Mouse (Mus musculus) limb, embryonic 14.5 days (tissue): ENCODE measurements at regions not wholly inside any gene's neighbourhood (a gene's known extent, or its start where the extent isn't known, plus 50 kb on each side); places are given as distances from the start of the nearest gene placed in this dataset.

ENCODE experiments used
- ATAC-seq: fragments of 200-750 bp; cut with Nextera tagmentation; 2 replicates; pipeline ENCODE4 v1.8.0; 2017; ENCODE audit warnings: low read depth, moderate number of reproducible peaks, moderate TSS enrichment; ENCODE audit not compliant: low FRiP score
- DNase-seq: peaks from one replicate; pipeline ENCODE4 v3.0.0-alpha.2; 2015; ENCODE audit warnings: low spot score
- H3K27ac ChIP-seq: fragments of 300-500 bp; sonication (generic); replicated peaks from 2 replicates; pipeline ENCODE4 v1.5.1; 2014; ENCODE audit warnings: low read depth, mild to moderate bottlenecking, low read length, moderate library complexity, mixed read lengths
- H3K27me3 ChIP-seq: fragments of 300-500 bp; sonication (generic); 2 replicates; pipeline ENCODE4 v1.6.1; 2014; ENCODE audit warnings: low read length, mixed read lengths; ENCODE audit not compliant: control insufficient read depth, insufficient read depth
- H3K36me3 ChIP-seq: fragments of 300-500 bp; sonication (generic); 2 replicates; pipeline ENCODE4 v1.6.1; 2014; ENCODE audit warnings: mild to moderate bottlenecking, low read length, moderate library complexity, mixed read lengths; ENCODE audit not compliant: control insufficient read depth, insufficient read depth
- H3K4me1 ChIP-seq: fragments of 300-500 bp; sonication (generic); 2 replicates; pipeline ENCODE4 v1.6.1; 2014; ENCODE audit warnings: antibody characterized with exemption, low read length, mixed read lengths; ENCODE audit not compliant: control insufficient read depth, insufficient read depth
- H3K4me2 ChIP-seq: fragments of 300-500 bp; sonication (generic); replicated peaks from 2 replicates; pipeline ENCODE4 v1.6.1; 2014; ENCODE audit warnings: low read depth, mild to moderate bottlenecking, low read length, moderate library complexity; ENCODE audit not compliant: severe bottlenecking
- H3K4me3 ChIP-seq: fragments of 300-500 bp; sonication (generic); replicated peaks from 2 replicates; pipeline ENCODE4 v1.5.1; 2014; ENCODE audit warnings: low read length
- H3K9ac ChIP-seq: fragments of 300-500 bp; sonication (generic); 2 replicates; pipeline ENCODE4 v1.6.1; 2014; ENCODE audit warnings: mild to moderate bottlenecking, low read depth, low read length, moderate library complexity; ENCODE audit not compliant: severe bottlenecking
- H3K9me3 ChIP-seq: fragments of 300-500 bp; sonication (generic); 2 replicates; pipeline ENCODE4 v1.6.1; 2016; ENCODE audit warnings: low read length; ENCODE audit not compliant: control insufficient read depth
- POLR2A ChIP-seq: fragments of 200-500 bp; IDR thresholded peaks from 2 replicates; pipeline ENCODE4 v1.8.0; 2012; ENCODE audit warnings: inconsistent platforms, mild to moderate bottlenecking, moderate library complexity, borderline replicate concordance; ENCODE audit not compliant: insufficient read depth, insufficient read length; ENCODE audit errors: extremely low read depth
- WGBS: fragments of 180-500 bp; shearing (Covaris S2); extraction: QIAGEN DNeasy Blood & Tissue Kit; methylation state at CpG from one replicate; pipeline ENCODE4 v1.1.7; 2014; 5-methylcytosine and 5-hydroxymethylcytosine counted together

DNA sequence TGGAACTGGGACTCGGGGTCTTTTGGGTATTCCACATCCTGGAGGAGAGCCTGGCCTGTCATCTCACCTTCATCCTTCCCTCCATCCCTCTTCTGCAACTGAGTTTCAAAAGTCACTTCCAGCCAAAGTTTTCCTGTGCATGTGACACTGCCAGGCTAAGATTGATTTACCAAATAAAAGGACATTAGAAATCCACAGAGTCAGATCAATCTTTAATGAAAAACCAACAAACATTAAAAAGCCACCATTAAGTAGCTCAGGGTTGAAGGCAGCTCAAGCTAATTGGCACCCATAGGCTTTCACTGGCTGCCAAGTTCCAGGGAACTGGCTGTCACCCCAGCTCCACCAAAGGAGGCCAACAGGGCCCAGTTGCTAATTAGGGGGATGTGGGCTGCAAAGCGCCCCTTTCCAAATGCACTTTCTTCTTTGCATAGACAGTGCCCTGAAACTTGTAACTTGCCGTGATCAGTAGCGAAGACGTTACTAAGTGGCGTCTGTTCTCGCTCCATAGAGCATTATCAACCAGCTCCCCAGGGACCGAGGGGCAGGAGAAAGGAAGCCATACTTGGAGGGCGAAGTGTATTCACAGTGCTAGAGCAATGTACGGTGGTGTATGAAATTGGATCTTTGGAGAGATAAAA, 464.6 kb upstream of the Gm19410 start:
- Histone ChIP-seq H3K27ac (no peak overlapping the region), H3K9me3 (0 out of 2 replicates have a peak, but pooled peaks cover 7% of the 10 kb centered on the region), H3K9ac (no peak overlapping the region), H3K4me3 (no peak overlapping the region), H3K36me3 (no peaks in the 10 kb centered on the region), H3K4me2 (no peak overlapping the region), H3K27me3 (no peaks in the 10 kb centered on the region), H3K4me1 (peaks cover 5% of the 10 kb centered on the region; the same call in 1 of the 2 replicates)
- TF ChIP-seq POLR2A: no peak
- ATAC-seq (no peak), DNase-seq (no peak)
- 68% methylated on average over 10 of the region's 10 CpGs for WGBS

DNA sequence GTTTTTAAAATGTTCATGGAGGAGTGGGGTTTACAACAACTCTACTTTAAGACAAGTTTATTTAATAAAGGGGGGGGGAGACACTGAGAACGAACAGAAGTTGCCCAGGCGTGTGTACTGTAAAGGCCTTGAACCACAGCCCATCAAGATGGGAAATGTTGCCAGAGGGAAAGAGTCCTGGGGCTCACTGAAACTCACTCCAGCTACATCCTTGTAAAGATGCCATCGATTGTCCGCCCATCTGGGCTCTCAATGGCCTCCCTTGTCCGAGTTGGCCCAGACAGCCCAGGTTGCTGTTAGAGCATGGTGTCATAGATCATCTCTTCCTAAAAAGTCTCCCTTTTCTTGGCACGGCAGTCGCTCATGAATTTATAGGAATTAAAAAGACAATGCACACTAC, 462.7 kb upstream of the Gm19410 start:
- WGBS: 92% methylated on average over 7 of the region's 7 CpGs
- H3K9ac ChIP-seq: no peak overlapping the region
- TF ChIP-seq POLR2A: no peak

DNA sequence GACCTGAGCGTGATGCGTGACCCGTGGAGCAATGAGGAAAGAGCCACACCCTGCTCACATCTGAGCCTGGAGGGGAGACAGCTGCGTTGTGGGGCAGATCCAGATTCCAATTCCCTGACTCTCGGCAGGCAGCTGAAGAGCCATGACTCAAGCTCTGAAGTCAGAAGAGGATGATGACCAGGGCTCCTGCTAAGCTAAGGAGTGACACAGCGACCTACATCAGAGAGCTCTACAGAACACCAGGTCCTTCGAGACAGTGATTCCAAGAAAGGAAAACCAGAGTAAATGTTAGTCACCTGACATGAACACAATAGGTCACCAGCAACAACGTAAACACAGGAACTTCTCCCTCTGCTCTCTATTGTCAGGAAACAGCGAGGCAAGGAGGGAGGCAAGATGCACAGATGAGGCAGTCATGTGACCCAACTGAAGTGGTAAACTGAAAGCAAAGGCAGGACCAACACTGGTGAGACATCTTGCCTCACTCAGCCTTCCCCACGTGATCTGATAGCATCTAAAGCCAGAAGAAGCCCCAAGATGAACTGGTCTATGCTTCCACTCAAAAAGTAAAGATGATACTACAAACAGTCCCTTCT, 444.2 kb upstream of the Gm19410 start:
- Histone ChIP-seq H3K9ac (no peak overlapping the region), H3K27me3 (no peaks in the 10 kb centered on the region), H3K36me3 (no peaks in the 10 kb centered on the region), H3K4me3 (no peak overlapping the region), H3K27ac (no peak overlapping the region), H3K4me1 (no peaks in the 10 kb centered on the region), H3K4me2 (no peak overlapping the region), H3K9me3 (no peaks in the 10 kb centered on the region)
- WGBS: 83% methylated on average over 10 of the region's 10 CpGs
- TF ChIP-seq POLR2A: no peak
- DNase-seq: no peak
- ATAC-seq: no peak

More for the DNA sequence above, 462.7 kb upstream of the Gm19410 start:
- Histone ChIP-seq H3K4me3 (no peak overlapping the region), H3K27ac (no peak overlapping the region), H3K4me1 (peaks cover 5% of the 10 kb centered on the region; the same call in 1 of the 2 replicates), H3K36me3 (no peaks in the 10 kb centered on the region), H3K27me3 (no peaks in the 10 kb centered on the region), H3K4me2 (no peak overlapping the region), H3K9me3 (0 out of 2 replicates have a peak, but pooled peaks cover 7% of the 10 kb centered on the region)
- DNase-seq: no peak
- no peak for ATAC-seq

GRCm38 (mm10) chr8:35323180-35323975, 442.2 kb upstream of the Gm19410 start:
- Histone ChIP-seq H3K9ac (no peak overlapping the region), H3K4me3 (no peak overlapping the region), H3K36me3 (no peaks in the 10 kb centered on the region), H3K9me3 (no peaks in the 10 kb centered on the region), H3K27ac (no peak overlapping the region), H3K4me1 (no peaks in the 10 kb centered on the region), H3K27me3 (no peaks in the 10 kb centered on the region), H3K4me2 (no peak overlapping the region)
- DNase-seq: no peak
- no peak for ATAC-seq
- no peak for TF ChIP-seq POLR2A
- WGBS: 73% methylated on average over 15 of the region's 15 CpGs
